Mouse (Mus musculus): ENCODE measurements at regions not wholly inside any gene's neighbourhood (a gene's known extent, or its start where the extent isn't known, plus 50 kb on each side); places are given as distances from the start of the nearest gene placed in this dataset.

DNA sequence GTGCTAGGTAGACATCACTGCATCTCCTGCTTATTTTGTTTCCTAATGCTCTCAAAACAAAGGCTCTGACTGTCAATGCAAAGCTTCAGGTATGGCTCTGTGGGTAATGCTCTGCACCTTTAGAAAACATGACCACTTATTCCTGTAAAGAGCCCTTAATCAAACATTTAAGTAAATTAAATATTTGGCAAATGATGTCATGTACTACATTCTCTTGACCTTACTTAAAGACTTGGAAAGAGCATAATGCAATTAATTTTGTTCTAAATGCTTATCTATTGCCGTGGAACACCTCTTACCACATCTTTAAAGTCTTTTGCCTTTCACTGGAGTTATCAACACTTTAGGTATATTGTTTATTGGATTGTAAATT, 70.1 kb upstream of the Palmd start:
- TF ChIP-seq CTCF (IDR thresholded peaks at IDR 0.05) (no peak), POLR2A (IDR thresholded peaks at IDR 0.05; ENCODE audit: insufficient read depth, low read depth, low read length) (no peak), EP300 (IDR thresholded peaks at IDR 0.05; ENCODE audit: insufficient read depth, low read depth, low read length) (no peak)

All from heart, adult 2 months (tissue).